20 mouse cellular contexts compared by ENCODE assay signal in genomic region chr9:82300046-82300445, GRCm38 (mm10).
A peak's percentile ranks its signal among the peaks of the same experiment; 100 is the strongest.
DNase-seq lines count a peak whose midpoint lies in the region; ATAC-seq and TF ChIP-seq lines count a peak whose summit lies in the region.
"Had no signal": no experiment of that assay in that cellular context is flagged by ENCODE, and none has a peak within 500 bp of the region (broad histone marks: within the 10 kb centered on the region; RNA-seq: fewer than 3 reads in every experiment).

No protein-coding gene starts in this region.

- H3K4me2 ChIP-seq in limb, embryonic 14.5 days (replicated peaks; ENCODE audit: low read depth, low read length, severe bottlenecking), result no peak overlapping the region
- H3K4me2 ChIP-seq in kidney, embryonic 15.5 days, result no peak overlapping the region
- H3K4me2 ChIP-seq: hindbrain, embryonic 14.5 days; limb, embryonic 13.5 days had no signal

- H3K36me3 ChIP-seq in limb, embryonic 14.5 days (ENCODE audit: control insufficient read depth, insufficient read depth, low read length), result no peaks in the 10 kb centered on the region
- no peaks in the 10 kb centered on the region for H3K36me3 ChIP-seq in limb, embryonic 10.5 days
- no peaks in the 10 kb centered on the region for H3K36me3 ChIP-seq in kidney, embryonic 15.5 days
- H3K36me3 ChIP-seq: G1E; limb, embryonic 13.5 days had no signal

- TF ChIP-seq CTCF in embryonic fibroblast, embryonic 13.5 days (IDR thresholded peaks at IDR 0.05; ENCODE audit: borderline replicate concordance, insufficient read depth, low read length), result no peak

- H3K9ac ChIP-seq in limb, embryonic 14.5 days (ENCODE audit: low read depth, low read length, severe bottlenecking), result no peak overlapping the region
- no peak overlapping the region for H3K9ac ChIP-seq in kidney, embryonic 15.5 days
- H3K9ac ChIP-seq: hindbrain, embryonic 14.5 days; limb, embryonic 13.5 days had no signal

- DNase-seq in adrenal gland, postnatal 25 days, result peak; percentile 55
- no peak for DNase-seq in adrenal gland, postnatal 10 days
- DNase-seq in limb, embryonic 14.5 days (ENCODE audit: low spot score), result peak; percentile 10
- DNase-seq in limb, embryonic 10.5 days (ENCODE audit: low spot score), result no peak
- DNase-seq in telencephalon, adult 2 months (ENCODE audit: low read depth, low spot score), result peak; percentile 15
- DNase-seq: cerebellum, adult 11-12 months; cerebellum, postnatal 36 days; gastrocnemius, postnatal 25 days; heart, adult 2 months; heart, postnatal 36 days; layer of hippocampus, postnatal 36 days; lung, postnatal 10 days; midbrain, embryonic 14.5 days had no signal

- H3K4me1 ChIP-seq in limb, embryonic 14.5 days (ENCODE audit: control insufficient read depth, insufficient read depth, low read length), result no peaks in the 10 kb centered on the region
- H3K4me1 ChIP-seq in limb, embryonic 10.5 days, result no peaks in the 10 kb centered on the region
- H3K4me1 ChIP-seq in embryonic fibroblast, embryonic 13.5 days (ENCODE audit: control insufficient read depth, insufficient read depth, low read length), result peaks cover 5% of the 10 kb centered on the region
- H3K4me1 ChIP-seq in kidney, embryonic 15.5 days, result no peaks in the 10 kb centered on the region
- H3K4me1 ChIP-seq: limb, embryonic 13.5 days had no signal

- no peaks in the 10 kb centered on the region for H3K9me3 ChIP-seq in limb, embryonic 14.5 days (ENCODE audit: control insufficient read depth, low read length)
- no peaks in the 10 kb centered on the region for H3K9me3 ChIP-seq in limb, embryonic 10.5 days (replicated peaks)
- H3K9me3 ChIP-seq in kidney, embryonic 15.5 days (replicated peaks), result no peaks in the 10 kb centered on the region
- H3K9me3 ChIP-seq: G1E; limb, embryonic 13.5 days had no signal

- no peak for ATAC-seq in limb, embryonic 14.5 days (ENCODE audit: low FRiP score, low read depth)
- ATAC-seq in kidney, embryonic 15.5 days (replicated peaks; ENCODE audit: low FRiP score), result no peak

- no peak overlapping the region for H3K27ac ChIP-seq in limb, embryonic 14.5 days (replicated peaks; ENCODE audit: low read depth, low read length)
- H3K27ac ChIP-seq in limb, embryonic 10.5 days, result no peak overlapping the region
- peak overlapping the region; percentile 94 for H3K27ac ChIP-seq in embryonic fibroblast, embryonic 13.5 days (ENCODE audit: insufficient read depth, low read length)
- no peak overlapping the region for H3K27ac ChIP-seq in kidney, embryonic 15.5 days
- H3K27ac ChIP-seq: heart, adult 2 months; hindbrain, embryonic 14.5 days; layer of hippocampus, adult 2 months; limb, embryonic 13.5 days; stomach, postnatal 0 days had no signal

- WGBS in limb, embryonic 14.5 days, result 88% methylated on average over 2 of the region's 2 CpGs
- WGBS in limb, embryonic 10.5 days, result 96% methylated on average over 2 of the region's 2 CpGs
- WGBS in kidney, embryonic 15.5 days, result 81% methylated on average over 2 of the region's 2 CpGs

- TF ChIP-seq POLR2A in limb, embryonic 14.5 days (IDR thresholded peaks at IDR 0.05; ENCODE audit: borderline replicate concordance, extremely low read depth, insufficient read depth, insufficient read length), result no peak
- no peak for TF ChIP-seq POLR2A in embryonic fibroblast, embryonic 13.5 days (IDR thresholded peaks at IDR 0.05; ENCODE audit: low read depth, low read length)

- no peak overlapping the region for H3K4me3 ChIP-seq in limb, embryonic 14.5 days (replicated peaks; ENCODE audit: low read length)
- no peak overlapping the region for H3K4me3 ChIP-seq in limb, embryonic 10.5 days
- no peak overlapping the region for H3K4me3 ChIP-seq in embryonic fibroblast, embryonic 13.5 days (ENCODE audit: insufficient read depth, low read length)
- H3K4me3 ChIP-seq in kidney, embryonic 15.5 days (replicated peaks), result no peak overlapping the region
- H3K4me3 ChIP-seq: heart, adult 2 months; layer of hippocampus, adult 2 months; limb, embryonic 13.5 days had no signal

- no peaks in the 10 kb centered on the region for H3K27me3 ChIP-seq in limb, embryonic 14.5 days (ENCODE audit: control insufficient read depth, insufficient read depth, low read length)
- H3K27me3 ChIP-seq in limb, embryonic 10.5 days (ENCODE audit: low read depth, poor library complexity, severe bottlenecking), result no peaks in the 10 kb centered on the region
- H3K27me3 ChIP-seq in kidney, embryonic 15.5 days, result no peaks in the 10 kb centered on the region
- H3K27me3 ChIP-seq: limb, embryonic 13.5 days had no signal

Comparison
In these comparisons a context has a peak if more than half of its experiments do, and no peak if none do; other contexts are left out.
1. DNase-seq: peak in adrenal gland, postnatal 25 days (single experiment), limb, embryonic 14.5 days (single experiment) and telencephalon, adult 2 months (single experiment); none in adrenal gland, postnatal 10 days (single experiment) and limb, embryonic 10.5 days (single experiment).